In the genomic region with DNA sequence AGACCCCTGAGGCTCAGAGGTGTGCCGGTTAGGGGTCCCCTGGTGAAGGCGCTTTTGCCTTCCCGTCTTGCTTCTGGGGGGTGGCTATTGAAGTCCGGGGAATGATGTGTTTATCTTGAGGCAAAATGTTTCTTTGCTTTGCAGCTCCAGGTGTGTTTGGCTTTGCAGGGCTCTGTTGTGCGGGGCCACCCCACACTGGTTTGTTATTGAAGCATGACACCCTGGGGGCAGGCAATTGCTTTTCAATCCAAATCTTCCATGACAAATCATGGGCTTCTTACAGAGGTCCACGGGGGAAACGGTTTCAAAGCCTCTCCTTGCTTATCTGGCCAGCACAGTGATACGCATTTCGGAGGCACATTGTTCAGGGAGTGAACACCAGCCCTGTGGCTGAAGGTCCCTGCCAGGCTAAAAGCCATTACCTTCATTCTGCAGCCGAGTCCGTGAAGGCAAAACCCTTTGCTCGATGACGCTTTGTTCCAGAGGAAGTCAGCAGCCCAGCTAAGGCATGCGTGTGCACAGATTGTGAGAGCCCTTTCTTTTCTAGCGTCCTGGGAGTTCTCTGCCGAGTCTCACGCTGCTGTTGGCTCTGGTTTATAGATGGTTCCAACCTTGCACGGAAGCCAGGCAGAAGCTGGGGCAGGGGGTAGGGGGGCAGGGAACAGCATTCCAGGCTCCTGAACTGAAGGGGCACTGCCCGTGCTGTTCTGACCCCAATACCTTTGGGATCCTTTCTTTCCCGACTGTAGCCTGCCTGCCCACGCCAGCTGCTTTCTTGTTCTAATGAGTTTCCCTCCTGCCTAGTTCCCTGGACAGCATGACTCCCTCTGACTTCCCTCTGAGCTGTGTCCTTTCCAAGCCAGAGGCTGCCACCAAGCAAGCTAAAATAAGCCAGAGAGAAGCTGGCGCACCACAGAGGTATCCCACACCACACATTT, we compare ENCODE assay signal across 9 mouse cellular contexts.
DNase-seq lines count a peak whose midpoint lies in the region; ATAC-seq lines count a peak whose summit lies in the region.
"Had no signal": no experiment of that assay in that cellular context is flagged by ENCODE, and none has a peak within 500 bp of the region (broad histone marks: within the 10 kb centered on the region; RNA-seq: fewer than 3 reads in every experiment).

No protein-coding gene starts in this region.

- DNase-seq in kidney, postnatal 14 days, result no peak
- DNase-seq in embryo, embryonic 9.5 days (ENCODE audit: extremely low spot score), result peak; percentile 52
- DNase-seq in mesoderm, embryonic 11.5 days (ENCODE audit: low read depth, low spot score), result peak; percentile 50
- no peak for DNase-seq in urinary bladder, adult 18-20 months (ENCODE audit: low spot score in 2 of 2)
- no peak for DNase-seq in urinary bladder, adult 2 months (ENCODE audit: low spot score)

- no peaks in the 10 kb centered on the region for H3K36me3 ChIP-seq in kidney, embryonic 15.5 days
- no peaks in the 10 kb centered on the region for H3K36me3 ChIP-seq in heart, embryonic 15.5 days

- H3K27me3 ChIP-seq in kidney, embryonic 15.5 days, result no peaks in the 10 kb centered on the region
- no peaks in the 10 kb centered on the region for H3K27me3 ChIP-seq in heart, embryonic 15.5 days

- H3K4me3 ChIP-seq in kidney, embryonic 15.5 days (replicated peaks), result peak overlapping the region; percentile 17
- peak overlapping the region; percentile 32 for H3K4me3 ChIP-seq in heart, embryonic 15.5 days
- H3K4me3 ChIP-seq: myocyte had no signal

- peak overlapping the region; percentile 50 for H3K4me2 ChIP-seq in kidney, embryonic 15.5 days
- H3K4me2 ChIP-seq in heart, embryonic 15.5 days, result peak overlapping the region; percentile 68

- H3K27ac ChIP-seq in kidney, embryonic 15.5 days, result peak overlapping the region; percentile 55
- peak overlapping the region; percentile 88 for H3K27ac ChIP-seq in heart, embryonic 15.5 days

- peaks cover 38% of the 10 kb centered on the region for H3K4me1 ChIP-seq in kidney, embryonic 15.5 days
- H3K4me1 ChIP-seq in heart, embryonic 15.5 days (replicated peaks), result peaks cover 16% of the 10 kb centered on the region

- WGBS in kidney, embryonic 15.5 days, result 22% methylated on average over 22 of the region's 22 CpGs
- WGBS in heart, embryonic 15.5 days, result 18% methylated on average over 22 of the region's 22 CpGs

- peak; percentile 49; the same call in 1 of the 2 replicates for ATAC-seq in kidney, embryonic 15.5 days (replicated peaks; ENCODE audit: low FRiP score)
- peak; percentile 55 for ATAC-seq in heart, embryonic 15.5 days (replicated peaks; ENCODE audit: insufficient number of reproducible peaks, insufficient read depth, low FRiP score, low read depth)
- ATAC-seq in erythroblast, adult 5-6 weeks (replicated peaks; ENCODE audit: low FRiP score, poor library complexity, severe bottlenecking), result no peak

- H3K9me3 ChIP-seq in kidney, embryonic 15.5 days (replicated peaks), result no peaks in the 10 kb centered on the region
- no peaks in the 10 kb centered on the region for H3K9me3 ChIP-seq in heart, embryonic 15.5 days (replicated peaks)

- 0 out of 2 replicates have a peak overlapping the region, but pooled peaks have one; percentile 21 for H3K9ac ChIP-seq in kidney, embryonic 15.5 days
- peak overlapping the region; percentile 54 for H3K9ac ChIP-seq in heart, embryonic 15.5 days

Comparison
In these comparisons a context has a peak if more than half of its experiments do, and no peak if none do; other contexts are left out.
1. DNase-seq: peak in embryo, embryonic 9.5 days (single experiment) and mesoderm, embryonic 11.5 days (single experiment); none in kidney, postnatal 14 days (single experiment), urinary bladder, adult 18-20 months (0 of 2) and urinary bladder, adult 2 months (single experiment).